ENCODE assay signal across 18 mouse cellular contexts in the genomic region with DNA sequence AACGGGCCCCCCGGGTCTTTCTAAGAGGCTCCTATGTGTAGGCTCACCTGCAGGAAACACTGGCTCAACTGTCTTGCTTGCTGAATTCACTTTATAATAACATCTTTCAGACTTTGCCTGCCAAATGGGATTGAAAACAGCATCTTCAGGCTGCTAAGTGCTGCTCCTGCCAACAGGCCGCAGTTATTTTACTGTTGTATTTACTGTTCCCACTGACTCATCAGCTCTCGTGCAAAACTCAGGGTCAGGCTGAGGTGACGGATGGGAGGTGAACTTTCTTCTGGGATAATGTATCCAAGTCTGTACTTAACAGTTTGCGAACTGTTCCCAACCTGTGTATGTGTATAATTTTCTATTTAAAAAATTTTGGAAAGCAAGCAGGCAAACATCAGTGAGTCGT. TPM values are rescaled to one million over a fixed set of nuclear protein-coding genes. Genes with fewer than 3 reads are reported as not detected.
A peak's percentile ranks its signal among the peaks of the same experiment; 100 is the strongest.
DNase-seq lines count a peak whose midpoint lies in the region; TF ChIP-seq lines count a peak whose summit lies in the region.
"Had no signal": no experiment of that assay in that cellular context is flagged by ENCODE, and none has a peak within 500 bp of the region (broad histone marks: within the 10 kb centered on the region; RNA-seq: fewer than 3 reads in every experiment).

No protein-coding gene starts in this region.

- no peak overlapping the region for H3K4me3 ChIP-seq in layer of hippocampus, adult 2 months
- H3K4me3 ChIP-seq: erythroblast, embryonic 14.5 days; lung, embryonic 15.5 days; midbrain, embryonic 12.5 days had no signal

- peak; percentile 63 for DNase-seq in adrenal gland, adult 2 months
- no peak for DNase-seq in adrenal gland, postnatal 4 days (ENCODE audit: low spot score in 2 of 2)
- DNase-seq in layer of hippocampus, adult 2 months (ENCODE audit: low spot score in 2 of 2) = no peak
- DNase-seq in layer of hippocampus, adult 11-12 months (ENCODE audit: low spot score) = no peak
- peak; percentile 7 for DNase-seq in 3134 (ENCODE audit: extremely low read depth, insufficient read length, low spot score)
- DNase-seq in fibroblast of lung, adult 2 months (ENCODE audit: low read depth) = peak; percentile 59
- DNase-seq in right cerebral cortex, postnatal 4 days = no peak
- DNase-seq in right cerebral cortex, postnatal 25 days = no peak
- DNase-seq: cerebellum, adult 2 months; kidney, adult 8-10 months; spleen, adult 18-20 months; thymus, adult 2 months had no signal

- H3K27ac ChIP-seq in layer of hippocampus, adult 2 months = peak overlapping the region; percentile 8; the same call in 1 of the 2 replicates
- H3K27ac ChIP-seq: lung, embryonic 15.5 days; midbrain, embryonic 12.5 days had no signal

- no peak for TF ChIP-seq CTCF in layer of hippocampus, adult 2 months (conservative IDR thresholded peaks at IDR 0.05)

RNA-seq across cellular contexts. Expression of gene Emc4, which starts 48.9 kb away (rescaled TPM):
- 10 to 100 TPM; 86.4 to 98.8 TPM for total RNA-seq in adrenal gland, adult 2 months (2021)
- polyA plus RNA-seq in adrenal gland, adult 2 months (2012; rRNA removed) = 71.4 and 74.1 TPM in 2 replicates
- total RNA-seq in adrenal gland, postnatal 4 days (2021) = 10 to 100 TPM; 75.3 to 80.2 TPM
- total RNA-seq in layer of hippocampus, adult 2 months (2021) = 100 to 1,000 TPM; 130 to 136 TPM

RNA-seq across cellular contexts. Expression of gene Gm21985, which starts 52.8 kb away (rescaled TPM):
- under 1 TPM in 1 of 2 experiments, not detected in 1; 0.14 TPM for total RNA-seq in adrenal gland, adult 2 months (2021)
- polyA plus RNA-seq in adrenal gland, adult 2 months (2012; rRNA removed) = not detected in 2 replicates
- total RNA-seq in adrenal gland, postnatal 4 days (2021) = not detected
- under 1 TPM in 1 of 2 experiments, not detected in 1; 0.22 TPM for total RNA-seq in layer of hippocampus, adult 2 months (2021)
- total RNA-seq: liver, adult 2 months had no signal
- polyA plus RNA-seq: cerebellum, adult 2 months; erythroblast, embryonic 14.5 days; liver, adult 2 months; lung, embryonic 15.5 days; midbrain, embryonic 12.5 days; thymus, adult 2 months had no signal

RNA-seq across cellular contexts. Expression of gene Slc12a6, which starts 53.3 kb away (rescaled TPM):
- 10 to 100 TPM; 33.4 to 35.1 TPM for total RNA-seq in adrenal gland, adult 2 months (2021)
- polyA plus RNA-seq in adrenal gland, adult 2 months (2012; rRNA removed) = 11.7 and 14.5 TPM in 2 replicates
- 10 to 100 TPM; 52.8 to 54.2 TPM for total RNA-seq in adrenal gland, postnatal 4 days (2021)
- 100 to 1,000 TPM; 107 to 112 TPM for total RNA-seq in layer of hippocampus, adult 2 months (2021)

RNA-seq across cellular contexts. Expression of gene Nop10, which starts 57.2 kb away (rescaled TPM):
- total RNA-seq in adrenal gland, adult 2 months (2021) = 100 to 1,000 TPM; 122 to 167 TPM
- polyA plus RNA-seq in adrenal gland, adult 2 months (2012; rRNA removed) = 46.6 and 57.7 TPM in 2 replicates
- 10 to 100 TPM; 89.3 to 93.9 TPM for total RNA-seq in adrenal gland, postnatal 4 days (2021)
- total RNA-seq in layer of hippocampus, adult 2 months (2021) = 10 to 100 TPM; 51.6 to 52.0 TPM

RNA-seq across cellular contexts. Expression of gene Nutm1, which starts 59.8 kb away (rescaled TPM):
- not detected for total RNA-seq in adrenal gland, adult 2 months (2021)
- not detected in 2 replicates for polyA plus RNA-seq in adrenal gland, adult 2 months (2012; rRNA removed)
- not detected for total RNA-seq in adrenal gland, postnatal 4 days (2021)
- not detected for total RNA-seq in layer of hippocampus, adult 2 months (2021)
- total RNA-seq: heart, postnatal 25 days; layer of hippocampus, adult 8-10 months; liver, adult 2 months had no signal
- polyA plus RNA-seq: cerebellum, adult 2 months; erythroblast, embryonic 14.5 days; liver, adult 2 months; lung, embryonic 15.5 days; midbrain, embryonic 12.5 days had no signal

Comparison
In these comparisons a context has a peak if more than half of its experiments do, and no peak if none do; other contexts are left out.
1. DNase-seq: peak in adrenal gland, adult 2 months (single experiment), 3134 (single experiment) and fibroblast of lung, adult 2 months (single experiment); none in adrenal gland, postnatal 4 days (0 of 2), layer of hippocampus, adult 2 months (0 of 2), layer of hippocampus, adult 11-12 months (single experiment), right cerebral cortex, postnatal 4 days (single experiment) and right cerebral cortex, postnatal 25 days (single experiment).